Mouse (Mus musculus) stomach, postnatal 0 days (tissue): ENCODE measurements around the gene Atxn7l1. TPM values are rescaled to one million over a fixed set of nuclear protein-coding genes. Genes with fewer than 3 reads are reported as not detected.
A peak's percentile ranks its signal among the peaks of the same experiment; 100 is the strongest.

Source experiments
- ATAC-seq: fragments of 200-750 bp; cut with Nextera tagmentation; 2 replicates; pipeline ENCODE4 v1.8.0; 2017; ENCODE audit not compliant: low FRiP score, low TSS enrichment
- DNase-seq: peaks from one replicate; pipeline ENCODE4 v3.0.0-alpha.2; 2016; ENCODE audit warnings: low spot score
- H3K27ac ChIP-seq: fragments of 300-500 bp; sonication (generic); replicated peaks from 2 replicates; pipeline ENCODE4 v1.5.1; 2014; ENCODE audit warnings: mild to moderate bottlenecking, control low read depth
- H3K27me3 ChIP-seq: fragments of 300-500 bp; sonication (generic); 2 replicates; pipeline ENCODE4 v1.6.1; 2014; ENCODE audit warnings: low read length; ENCODE audit not compliant: control insufficient read depth, insufficient read depth
- H3K36me3 ChIP-seq: fragments of 300-500 bp; sonication (generic); 2 replicates; pipeline ENCODE4 v1.6.1; 2014; ENCODE audit warnings: low read length, mixed read lengths; ENCODE audit not compliant: control insufficient read depth, insufficient read depth
- H3K4me1 ChIP-seq: fragments of 300-500 bp; sonication (generic); replicated peaks from 2 replicates; pipeline ENCODE4 v1.6.1; 2014; ENCODE audit warnings: antibody characterized with exemption; ENCODE audit not compliant: control insufficient read depth, insufficient read depth
- H3K4me2 ChIP-seq: fragments of 300-500 bp; sonication (generic); replicated peaks from 2 replicates; pipeline ENCODE4 v1.6.1; 2014; ENCODE audit warnings: low read depth, mild to moderate bottlenecking, control low read depth, moderate library complexity
- H3K4me3 ChIP-seq: fragments of 300-500 bp; sonication (generic); 2 replicates; pipeline ENCODE4 v1.5.1; 2014; ENCODE audit warnings: low read depth, low read length, control low read depth
- H3K9ac ChIP-seq: fragments of 300-500 bp; sonication (generic); 2 replicates; pipeline ENCODE4 v1.6.1; 2014; ENCODE audit warnings: mild to moderate bottlenecking, low read length, control low read depth, mixed read lengths
- H3K9me3 ChIP-seq: fragments of 300-500 bp; sonication (generic); 2 replicates; pipeline ENCODE4 v1.6.1; 2016; ENCODE audit warnings: low read length; ENCODE audit not compliant: control insufficient read depth
- CTCF ChIP-seq: IDR thresholded peaks from 2 replicates; pipeline ENCODE4 v1.5.1; 2016; ENCODE audit warnings: antibody characterized with exemption, low read depth, mild to moderate bottlenecking, moderate library complexity
- EP300 ChIP-seq: optimal IDR thresholded peaks from 2 replicates; pipeline ENCODE3; 2016; ENCODE audit warnings: antibody characterized with exemption
- WGBS: fragments of 180-500 bp; shearing (Covaris S2); extraction: QIAGEN DNeasy Blood & Tissue Kit; methylation state at CpG from one replicate; pipeline ENCODE4 v1.1.7; 2014; 5-methylcytosine and 5-hydroxymethylcytosine counted together
- polyA plus RNA-seq: library from polyadenylated mRNA; unstranded; fragments of >200 nt; fragmentation: Nextera tagmentation; extraction: Ambion mirVana; gene quantifications from 2 replicates; pipeline ENCODE4 v1.2.1, GENCODE M21; 2015

Atxn7l1 gene
- polyA plus RNA-seq, 1 experiment from 2014 or later: 4.7 TPM

DNA sequence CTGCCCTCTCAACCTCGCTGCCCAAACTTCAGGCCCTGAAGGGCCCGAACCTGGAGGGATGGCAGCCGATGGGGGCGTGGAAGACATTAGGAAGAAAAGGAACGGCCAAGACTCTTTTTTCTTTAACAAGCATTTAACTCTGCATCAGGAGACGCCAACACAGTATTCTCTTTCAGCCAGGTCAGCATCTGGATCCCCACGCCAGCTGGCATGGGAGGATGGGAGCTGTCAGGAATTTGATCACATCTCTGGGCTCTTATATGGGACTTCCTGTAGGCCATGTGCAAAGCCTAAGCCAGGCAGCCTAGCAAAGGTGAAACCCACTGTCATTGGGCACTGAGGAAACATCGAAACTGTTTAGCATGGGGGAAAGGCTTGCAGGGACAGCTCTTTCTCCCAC is 217.0 kb downstream of the Atxn7l1 start:
- no peaks in the 10 kb centered on the region for H3K27me3 ChIP-seq

DNA sequence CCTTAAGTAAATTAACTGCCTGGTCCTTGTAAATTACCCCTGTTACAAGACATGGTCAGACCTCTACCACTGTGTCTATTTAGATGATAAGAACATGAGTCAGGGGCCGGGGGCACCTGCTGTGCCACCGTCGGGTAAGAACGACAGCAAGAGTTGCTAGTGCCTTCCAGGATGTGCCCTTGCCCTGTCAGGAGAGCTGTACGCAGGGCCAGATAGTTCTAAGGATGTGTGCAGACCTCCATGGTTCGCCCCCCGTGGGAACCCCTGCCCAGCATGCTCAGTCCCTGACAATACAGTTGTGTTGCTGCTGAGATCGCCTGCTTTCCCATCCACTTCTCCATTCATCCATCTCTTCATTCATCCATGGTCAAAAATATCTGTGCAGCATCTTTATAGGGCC is 217.6 kb downstream of the Atxn7l1 start:
- Histone ChIP-seq H3K27me3 (no peaks in the 10 kb centered on the region), H3K9me3 (no peaks in the 10 kb centered on the region), H3K27ac (no peak overlapping the region), H3K36me3 (peaks cover 10% of the 10 kb centered on the region), H3K4me1 (no peaks in the 10 kb centered on the region), H3K9ac (no peak overlapping the region), H3K4me3 (no peak overlapping the region), H3K4me2 (no peak overlapping the region)
- ATAC-seq (no peak), DNase-seq (no peak)
- 86% methylated on average over 8 of the region's 8 CpGs for WGBS
- TF ChIP-seq CTCF (no peak), EP300 (no peak)

More for the DNA sequence above, 217.0 kb downstream of the Atxn7l1 start:
- H3K27ac ChIP-seq: no peak overlapping the region
- ATAC-seq (no peak), DNase-seq (no peak)
- H3K9me3 ChIP-seq: no peaks in the 10 kb centered on the region
- no peaks in the 10 kb centered on the region for H3K4me1 ChIP-seq
- peaks cover 10% of the 10 kb centered on the region for H3K36me3 ChIP-seq
- no peak overlapping the region for H3K4me3 ChIP-seq
- no peak overlapping the region for H3K4me2 ChIP-seq
- H3K9ac ChIP-seq: no peak overlapping the region
- TF ChIP-seq EP300 (no peak), CTCF (no peak)
- 92% methylated on average over 8 of the region's 8 CpGs for WGBS

DNA sequence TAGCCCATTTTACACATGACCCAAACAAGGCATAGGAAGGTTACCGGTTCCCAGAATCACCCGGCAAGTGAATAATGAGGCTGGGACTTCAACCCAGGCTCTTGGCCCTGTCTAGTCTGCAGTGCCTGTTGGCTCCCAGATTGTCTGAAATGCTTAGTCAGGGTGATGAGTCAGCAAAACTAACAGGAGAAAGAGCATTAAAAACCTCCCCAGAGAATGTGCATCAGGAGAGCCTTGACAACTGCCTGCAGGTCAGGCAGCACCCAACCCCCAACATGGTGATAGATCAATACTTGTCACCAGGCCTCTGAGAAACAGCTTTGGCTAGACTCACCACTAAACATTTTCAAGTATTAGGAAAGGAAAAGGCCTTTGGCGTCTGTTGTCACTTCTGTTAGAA is 222.1 kb downstream of the Atxn7l1 start:
- DNase-seq (no peak), ATAC-seq (no peak)
- Histone ChIP-seq H3K4me1 (no peaks in the 10 kb centered on the region), H3K9ac (no peak overlapping the region), H3K9me3 (no peaks in the 10 kb centered on the region), H3K4me3 (no peak overlapping the region), H3K27me3 (no peaks in the 10 kb centered on the region), H3K36me3 (peaks cover 10% of the 10 kb centered on the region), H3K4me2 (no peak overlapping the region), H3K27ac (no peak overlapping the region)
- WGBS: 63% methylated on average over 3 of the region's 3 CpGs
- TF ChIP-seq EP300 (no peak), CTCF (no peak)

DNA sequence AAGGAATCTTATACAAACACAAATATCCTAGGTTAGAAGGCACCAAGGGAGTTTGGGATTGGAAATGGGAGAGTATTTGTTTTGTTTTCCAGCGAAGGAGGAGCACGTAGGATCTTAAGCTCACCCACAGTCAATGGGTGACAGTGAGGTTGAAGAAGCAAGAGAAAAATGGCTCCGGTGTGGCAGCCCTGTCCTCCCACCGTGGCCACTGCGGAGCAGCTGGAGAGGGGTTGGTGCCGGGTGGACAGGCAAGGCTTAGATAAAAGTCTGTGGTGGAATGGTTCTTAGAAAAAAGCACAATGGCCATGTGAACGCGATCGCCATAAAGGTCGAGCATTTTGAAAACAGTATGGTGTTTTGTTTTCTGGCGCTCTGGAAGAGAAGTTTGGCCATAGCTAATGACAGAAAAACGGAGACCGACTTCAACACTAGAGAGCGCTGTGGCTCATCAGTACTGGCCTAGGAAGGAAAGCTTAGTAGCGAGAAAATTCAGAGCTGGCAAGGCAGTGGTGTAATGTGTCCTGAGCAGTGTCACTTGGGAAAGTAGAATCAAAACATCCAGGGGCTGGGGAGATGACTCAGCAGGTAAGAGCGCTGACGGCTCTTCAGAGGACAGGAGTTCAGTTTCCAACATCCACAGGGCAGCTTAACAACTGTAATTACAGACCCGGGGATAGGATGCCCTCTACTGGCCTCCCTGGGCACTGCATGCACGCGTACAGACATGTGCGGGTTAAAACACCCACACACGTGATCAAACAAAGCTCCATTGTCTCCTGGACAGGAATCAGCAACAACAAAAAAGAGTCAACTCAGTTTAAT is 232.3 kb downstream of the Atxn7l1 start:
- Histone ChIP-seq H3K4me1 (no peaks in the 10 kb centered on the region), H3K36me3 (no peaks in the 10 kb centered on the region), H3K27me3 (no peaks in the 10 kb centered on the region), H3K4me3 (peak overlapping the region; percentile 23), H3K4me2 (peak overlapping the region; percentile 50), H3K9ac (no peak overlapping the region; the same call in 1 of the 2 replicates), H3K27ac (no peak overlapping the region), H3K9me3 (no peaks in the 10 kb centered on the region)
- TF ChIP-seq EP300 (no peak), CTCF (peak; percentile 80)
- DNase-seq (peak; percentile 85), ATAC-seq (peak; percentile 91)
- WGBS: 20% methylated on average over 22 of the region's 22 CpGs

DNA sequence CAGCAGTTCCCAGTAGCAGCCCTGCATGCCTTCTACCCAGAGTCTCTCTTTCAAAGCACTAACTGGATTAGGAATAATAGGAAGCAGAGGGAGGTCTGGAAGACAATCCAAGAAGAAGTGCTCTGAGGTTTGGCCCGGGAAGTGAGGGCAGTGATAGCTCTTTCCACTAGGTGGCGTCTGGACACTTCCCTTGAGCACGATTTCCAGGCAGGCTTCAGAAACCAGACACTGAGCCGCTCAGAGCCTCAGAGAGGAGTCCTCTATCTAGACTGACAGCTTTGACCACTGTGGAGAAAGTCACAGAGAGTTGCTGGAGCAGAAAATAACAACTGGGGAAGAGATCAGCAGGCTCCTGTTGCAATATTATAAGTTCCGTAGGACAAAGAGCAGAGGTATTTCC is 241.3 kb downstream of the Atxn7l1 start:
- no peaks in the 10 kb centered on the region for H3K4me1 ChIP-seq
- no peak overlapping the region for H3K4me2 ChIP-seq
- TF ChIP-seq EP300: no peak
- TF ChIP-seq CTCF: peak; percentile 91
- peak; percentile 62 for DNase-seq
- no peaks in the 10 kb centered on the region for H3K36me3 ChIP-seq
- H3K27ac ChIP-seq: no peak overlapping the region
- H3K9ac ChIP-seq: no peak overlapping the region
- 12% methylated on average over 5 of the region's 5 CpGs for WGBS
- peak; percentile 68; the same call in 1 of the 2 replicates for ATAC-seq
- H3K9me3 ChIP-seq: no peaks in the 10 kb centered on the region
- no peaks in the 10 kb centered on the region for H3K27me3 ChIP-seq
- H3K4me3 ChIP-seq: no peak overlapping the region

DNA sequence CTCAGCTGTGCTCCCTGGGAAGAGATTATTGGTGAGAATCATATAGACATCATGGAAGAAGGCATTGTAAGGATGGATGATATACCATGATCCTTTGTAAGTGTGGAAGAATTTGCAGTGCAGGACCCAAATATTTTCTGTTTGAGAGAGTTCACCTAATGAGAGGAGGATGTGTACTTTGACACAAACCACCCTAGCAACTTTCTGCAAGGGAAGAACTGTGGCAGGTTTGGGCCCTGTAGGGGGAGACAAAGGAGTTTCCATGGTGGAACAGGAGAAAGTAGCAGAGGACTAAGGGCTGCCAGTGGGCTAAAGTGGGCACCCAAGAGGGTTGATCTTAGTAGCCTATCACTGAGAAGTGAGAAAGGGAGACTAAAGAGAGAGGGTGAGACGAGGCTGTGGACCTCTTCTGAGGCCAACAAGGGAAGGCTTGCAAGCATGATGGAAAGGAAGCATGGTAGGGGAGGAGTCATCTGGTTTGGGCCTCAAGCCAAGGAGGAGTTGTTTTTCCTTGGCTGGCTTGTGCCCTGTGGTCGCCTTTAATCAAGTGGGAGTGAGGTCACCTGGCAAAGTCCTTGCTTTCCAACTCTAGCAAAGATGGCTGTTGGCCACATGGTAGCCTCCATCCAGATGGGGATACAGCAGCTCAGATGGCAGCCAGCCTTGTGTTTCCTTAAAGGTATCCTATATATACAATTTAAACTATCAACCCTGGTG is 243.5 kb downstream of the Atxn7l1 start:
- Histone ChIP-seq H3K4me1 (no peaks in the 10 kb centered on the region), H3K27me3 (no peaks in the 10 kb centered on the region), H3K4me3 (no peak overlapping the region), H3K36me3 (no peaks in the 10 kb centered on the region), H3K9me3 (no peaks in the 10 kb centered on the region), H3K9ac (no peak overlapping the region), H3K27ac (no peak overlapping the region), H3K4me2 (no peak overlapping the region)
- WGBS: 58% methylated on average over 2 of the region's 2 CpGs
- TF ChIP-seq EP300: no peak
- no peak; the same call in 1 of the 2 replicates for TF ChIP-seq CTCF
- ATAC-seq: no peak
- DNase-seq: no peak
